Mouse (Mus musculus): Measurements from ENCODE around the gene Gm20662.
A peak's percentile ranks its signal among the peaks of the same experiment; 100 is the strongest.
"Not testable (repeated sequence)": the region's sequence is repeated elsewhere in the genome, so short reads cannot be mapped to it uniquely, and the experiment has no call there.

The Gm20662 gene

GRCm38 (mm10) chr9:108010385-108010784 is 14.2 kb downstream of the Gm20662 start:
- no peak for DNase-seq (ENCODE audit: low spot score in 2 of 2)

- not testable (repeated sequence) for DNase-seq (ENCODE audit: low spot score in 2 of 2)
Observed at GRCm38 (mm10) chr9:108013577-108013976, 17.4 kb downstream of the Gm20662 start.

DNA sequence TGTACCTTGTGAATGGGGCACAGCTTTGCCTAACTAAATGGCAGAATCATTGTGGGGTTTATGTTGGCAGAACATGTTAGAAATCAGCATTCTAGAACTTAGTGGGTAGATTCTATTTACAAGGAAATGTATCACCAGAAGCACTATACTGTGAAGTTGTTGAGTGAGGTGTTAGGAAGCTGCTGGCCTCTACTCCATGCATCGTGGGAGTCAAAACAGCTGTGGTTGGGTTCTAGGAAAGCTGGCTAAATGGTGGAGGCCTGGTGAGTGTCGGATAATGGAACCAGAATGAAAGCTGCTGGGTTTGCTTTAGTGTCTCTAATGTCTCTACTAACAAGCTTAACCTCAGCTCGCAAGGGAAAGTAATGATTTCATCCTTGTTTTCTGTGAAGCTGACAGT is 21.0 kb downstream of the Gm20662 start:
- no peak for DNase-seq (ENCODE audit: low spot score in 2 of 2)

- DNase-seq (ENCODE audit: low spot score in 2 of 2): no peak
Observed at GRCm38 (mm10) chr9:108020741-108021140, 24.6 kb downstream of the Gm20662 start.

- no peak for DNase-seq (ENCODE audit: low spot score in 2 of 2)
Observed at GRCm38 (mm10) chr9:108023216-108023615, 27.1 kb downstream of the Gm20662 start.

DNA sequence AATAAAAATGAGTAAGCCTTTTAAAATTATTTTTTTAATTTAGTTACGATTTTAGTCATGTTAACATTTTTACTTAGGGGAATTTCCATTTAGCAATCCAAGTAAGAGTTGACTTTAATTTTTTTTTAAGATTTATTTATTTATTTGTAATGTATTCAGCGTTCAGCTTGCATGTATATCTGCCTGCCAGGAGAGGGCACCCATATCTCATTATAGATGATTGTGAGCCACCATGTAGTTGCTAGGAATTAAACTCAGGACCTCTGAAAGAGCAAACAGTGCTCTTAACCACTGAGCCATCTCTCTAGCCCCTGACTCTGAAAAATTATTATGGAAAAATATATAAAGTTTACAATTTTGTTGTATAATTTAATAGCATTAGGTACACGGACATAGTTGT is 30.4 kb downstream of the Gm20662 start:
- DNase-seq (ENCODE audit: low spot score in 2 of 2): no peak

- no peak for DNase-seq (ENCODE audit: low spot score in 2 of 2)
Observed at GRCm38 (mm10) chr9:108027867-108028266, 31.7 kb downstream of the Gm20662 start.

- DNase-seq (ENCODE audit: low spot score in 2 of 2): no peak
Observed at GRCm38 (mm10) chr9:108032126-108032525, 36.0 kb downstream of the Gm20662 start.

DNA sequence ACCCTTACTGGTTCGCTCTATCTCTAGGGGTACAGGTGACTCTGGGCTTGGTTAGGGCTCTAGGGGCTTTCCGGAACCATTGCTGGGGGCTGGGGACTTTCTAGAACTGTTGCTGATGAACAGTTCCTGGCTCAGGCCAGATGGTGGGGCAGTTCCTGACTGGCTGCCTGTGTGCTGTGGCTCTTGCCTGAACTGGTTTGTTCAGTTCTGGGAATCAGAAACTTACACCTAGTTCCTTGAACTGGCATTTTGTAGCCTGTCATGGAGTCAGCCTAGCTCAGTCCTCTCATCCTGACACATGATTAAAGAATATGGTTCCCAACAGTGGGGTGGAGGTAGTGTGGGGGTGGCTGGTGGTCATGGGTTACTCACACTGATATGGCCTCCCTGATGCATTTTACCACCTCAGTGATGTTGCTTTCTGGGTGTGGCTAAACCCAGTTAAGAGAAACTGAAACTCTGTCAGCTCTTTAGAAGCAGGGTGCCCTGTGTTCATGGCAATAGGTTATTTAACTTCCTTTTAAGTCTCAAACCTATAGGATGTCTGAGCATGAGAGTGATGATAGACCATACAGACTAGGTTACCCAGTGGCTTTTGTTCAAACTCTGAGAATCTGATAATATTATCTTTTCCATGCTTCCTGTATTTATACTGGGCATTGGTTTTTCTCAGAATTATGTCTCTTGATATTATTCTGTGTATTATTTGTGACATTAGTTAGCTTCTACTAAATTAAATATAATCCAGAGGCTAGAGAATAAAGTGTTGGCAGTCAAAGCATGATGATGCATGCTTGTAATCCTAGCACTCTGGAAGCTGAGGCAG is 39.4 kb downstream of the Gm20662 start:
- no peak for DNase-seq (ENCODE audit: low spot score in 2 of 2)

DNA sequence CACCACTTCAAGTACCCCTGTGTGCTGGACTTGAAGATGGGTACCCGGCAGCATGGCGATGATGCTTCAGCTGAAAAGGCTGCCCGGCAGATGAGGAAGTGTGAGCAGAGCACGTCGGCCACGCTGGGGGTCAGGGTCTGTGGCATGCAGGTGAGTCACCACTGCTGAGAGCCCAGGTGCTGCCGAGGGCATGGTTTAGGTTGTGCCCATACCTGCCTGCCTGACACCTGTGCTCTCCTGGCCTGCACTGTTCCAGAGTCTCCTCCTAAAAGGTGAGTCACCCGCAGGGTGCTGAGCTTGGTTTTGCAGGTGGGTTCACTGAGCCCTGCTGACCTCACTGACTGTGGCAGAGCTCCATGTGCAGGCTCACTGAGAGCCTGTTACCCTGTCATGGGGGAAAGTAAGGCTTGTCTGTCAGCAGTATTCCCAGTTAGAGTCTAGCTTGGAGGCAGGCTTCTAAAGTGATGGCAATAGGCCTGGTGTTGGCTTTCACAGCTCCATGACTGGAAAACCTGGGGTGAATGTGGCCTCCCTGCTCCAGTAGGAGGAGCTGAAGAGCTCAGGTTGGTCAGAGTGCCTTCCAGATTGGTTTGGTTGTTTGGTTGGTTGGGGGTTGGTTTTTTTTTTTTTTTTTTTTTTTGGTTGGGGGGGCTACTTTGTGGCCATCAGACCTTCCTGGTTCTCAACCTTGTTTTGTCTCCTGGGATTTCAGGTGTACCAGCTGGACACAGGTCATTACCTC is 48.8 kb downstream of the Gm20662 start:
- DNase-seq (ENCODE audit: low spot score in 2 of 2): no peak

- DNase-seq (ENCODE audit: low spot score in 2 of 2): no peak
Observed at GRCm38 (mm10) chr9:108046582-108046981, 50.4 kb downstream of the Gm20662 start.

DNA sequence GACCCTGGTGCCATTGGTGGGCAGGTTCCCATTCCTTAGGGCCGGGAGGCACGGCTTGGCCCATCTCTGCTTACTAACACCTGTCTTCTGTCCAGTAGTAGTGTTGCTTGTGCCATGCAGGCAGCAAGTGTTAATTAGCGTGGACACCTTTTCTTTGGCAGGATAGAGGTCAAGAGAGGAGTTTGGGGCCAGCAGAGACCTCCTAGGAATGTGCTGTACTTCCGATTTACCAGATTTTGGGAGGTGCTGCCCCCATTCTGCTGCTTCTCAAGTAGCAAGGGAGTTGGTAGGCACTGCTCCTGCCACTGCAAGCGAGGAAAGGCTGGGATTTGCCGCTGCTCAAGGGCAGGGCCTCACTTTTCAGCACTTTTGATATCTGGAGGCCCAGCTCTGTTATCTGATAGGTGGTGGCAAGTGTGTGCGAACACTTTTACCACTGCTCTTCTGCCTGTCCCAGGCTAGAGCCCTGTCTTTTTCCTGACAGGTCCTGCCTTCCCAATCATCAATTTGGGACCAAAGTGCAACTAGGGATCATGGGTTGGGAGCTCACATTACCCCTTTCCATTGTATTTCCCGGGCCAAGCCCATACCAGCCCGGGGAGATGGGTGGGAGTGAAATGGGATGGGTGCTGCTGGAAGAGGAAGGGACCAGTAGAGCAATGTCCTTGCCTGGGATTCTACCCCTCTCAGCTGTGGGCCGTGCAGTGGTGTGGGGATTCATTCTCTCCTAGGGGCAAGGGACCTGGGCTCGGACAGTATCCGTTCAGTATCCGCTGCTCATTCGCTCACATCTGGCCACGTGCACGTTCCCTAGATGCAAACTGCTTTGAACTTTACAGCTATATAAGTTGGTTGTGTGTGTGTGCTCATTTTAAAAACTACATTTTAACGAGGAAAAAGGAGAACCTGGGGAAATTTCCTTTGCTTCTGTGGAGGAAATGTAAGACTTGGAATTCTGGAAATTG is 51.7 kb downstream of the Gm20662 start:
- DNase-seq (ENCODE audit: low spot score in 2 of 2): no peak

DNA sequence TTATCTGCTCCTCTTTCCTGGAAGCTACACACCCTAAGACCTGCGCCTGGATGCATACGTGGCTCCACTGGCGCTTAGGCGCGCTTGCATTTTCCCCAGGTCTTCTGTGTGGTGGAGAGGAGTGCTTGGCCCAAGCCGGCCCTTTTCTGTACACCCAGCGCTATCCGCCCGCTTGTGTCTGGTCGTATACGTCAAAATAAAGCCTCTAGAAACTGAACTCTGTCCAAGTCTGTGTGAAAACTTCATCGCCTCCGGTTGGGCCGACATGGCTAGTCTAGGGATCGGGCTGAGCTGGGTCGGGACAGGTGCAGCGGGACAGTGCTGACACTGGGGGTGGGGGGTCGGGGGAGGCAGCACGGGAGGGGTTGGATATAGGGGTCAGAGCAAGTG is 52.4 kb downstream of the Gm20662 start:
- DNase-seq (ENCODE audit: low spot score in 2 of 2): no peak

DNA sequence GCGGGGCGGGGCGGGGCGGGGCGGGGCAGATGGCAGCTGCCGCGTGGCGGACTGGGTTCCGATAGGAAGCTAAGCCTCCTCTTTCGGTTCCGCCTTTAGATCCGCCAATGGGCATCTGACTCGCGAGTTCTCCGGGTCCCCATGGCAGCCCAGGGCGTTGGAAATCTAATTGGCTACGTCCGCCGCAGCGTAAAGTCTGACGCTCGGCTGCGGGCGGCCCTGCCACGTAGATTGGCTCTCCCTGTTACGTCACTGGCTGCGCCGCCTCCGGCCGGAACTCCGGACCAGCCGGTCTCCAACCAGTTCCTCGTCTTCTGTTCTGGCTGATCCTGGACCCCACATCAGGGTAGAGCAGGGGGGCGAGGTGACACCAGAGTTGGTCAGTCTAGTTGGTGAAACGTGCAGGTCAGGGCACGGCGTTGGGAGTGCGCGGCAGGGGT is 52.9 kb downstream of the Gm20662 start, which contains the start of gene Gmppb:
Gmppb (plus strand) TSS at position 227 of the 440 bp plus-strand sequence.
- DNase-seq (ENCODE audit: low spot score in 2 of 2): peak; percentile 96

DNA sequence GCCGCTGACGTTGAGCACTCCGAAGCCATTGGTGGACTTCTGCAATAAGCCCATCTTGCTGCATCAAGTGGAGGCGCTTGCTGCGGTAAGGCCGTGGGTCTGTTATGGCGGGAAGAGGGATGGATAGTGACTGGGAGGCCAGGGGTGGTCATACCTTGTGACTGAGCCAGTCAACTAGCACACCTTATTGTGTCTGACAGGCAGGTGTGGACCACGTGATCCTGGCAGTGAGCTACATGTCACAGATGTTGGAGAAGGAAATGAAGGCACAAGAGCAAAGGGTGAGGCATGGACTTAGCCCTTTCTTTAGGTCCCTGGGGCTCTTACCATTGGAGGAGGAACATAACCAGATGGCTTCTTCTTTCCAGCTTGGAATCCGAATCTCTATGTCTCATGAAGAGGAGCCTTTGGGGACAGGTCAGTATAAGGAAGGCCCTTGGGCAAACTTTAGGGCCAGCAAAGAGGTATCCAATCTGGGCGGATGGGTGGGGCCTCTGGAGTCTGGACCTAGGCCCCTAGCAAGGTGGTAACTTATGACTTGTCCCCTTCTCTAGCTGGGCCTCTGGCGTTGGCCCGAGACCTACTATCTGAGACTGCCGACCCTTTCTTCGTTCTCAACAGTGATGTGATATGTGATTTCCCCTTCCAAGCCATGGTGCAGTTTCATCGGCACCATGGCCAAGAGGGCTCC is 53.6 kb downstream of the Gm20662 start:
- DNase-seq (ENCODE audit: low spot score in 2 of 2): no peak

DNA sequence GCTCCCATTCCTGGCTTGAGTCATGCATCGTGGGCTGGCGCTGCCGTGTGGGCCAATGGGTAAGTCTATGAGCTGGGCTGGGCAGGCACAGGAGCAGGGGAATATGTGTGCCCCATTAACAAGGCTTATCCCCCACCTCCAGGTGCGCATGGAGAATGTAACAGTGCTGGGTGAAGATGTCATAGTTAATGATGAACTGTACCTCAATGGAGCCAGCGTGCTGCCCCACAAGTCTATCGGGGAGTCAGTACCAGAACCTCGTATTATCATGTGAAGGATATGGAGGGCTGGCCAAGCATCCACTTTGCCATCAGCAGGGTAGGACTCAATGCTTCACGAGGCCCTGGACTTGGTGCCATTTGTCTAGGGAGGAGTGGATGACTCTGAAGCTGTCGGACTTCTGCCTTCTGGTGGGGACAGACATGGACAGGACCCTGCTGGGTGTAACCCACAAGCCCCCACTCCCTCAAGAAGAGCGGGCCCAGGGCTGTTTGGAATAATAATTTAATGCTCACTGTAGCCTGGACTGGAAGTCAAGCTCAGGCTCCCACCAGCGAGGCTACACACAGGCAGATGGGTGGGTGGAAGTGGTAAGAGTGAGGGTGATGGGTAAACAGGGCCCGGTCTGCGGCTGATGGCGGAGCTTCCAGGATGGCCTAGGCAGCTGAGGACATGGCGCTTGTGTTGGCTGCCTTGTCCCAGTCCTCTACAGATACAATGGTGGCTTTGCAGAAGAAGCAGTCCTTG is 55.2 kb downstream of the Gm20662 start:
- no peak for DNase-seq (ENCODE audit: low spot score in 2 of 2)

DNA sequence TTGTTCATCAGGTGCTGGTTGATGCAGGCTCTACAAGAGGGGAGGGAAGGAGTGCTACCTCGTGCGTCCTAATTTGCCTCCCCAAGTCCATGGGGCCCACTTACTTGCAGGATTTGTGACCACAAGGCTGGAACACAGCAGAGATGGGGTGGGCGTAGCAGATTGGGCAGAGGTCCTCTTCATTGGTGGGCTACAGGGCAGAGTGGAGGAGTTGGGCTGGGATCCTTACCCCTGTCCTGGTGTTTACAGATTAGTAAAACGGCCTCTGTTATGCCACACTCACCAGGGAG is 55.7 kb downstream of the Gm20662 start:
- no peak for DNase-seq (ENCODE audit: low spot score in 2 of 2)

DNA sequence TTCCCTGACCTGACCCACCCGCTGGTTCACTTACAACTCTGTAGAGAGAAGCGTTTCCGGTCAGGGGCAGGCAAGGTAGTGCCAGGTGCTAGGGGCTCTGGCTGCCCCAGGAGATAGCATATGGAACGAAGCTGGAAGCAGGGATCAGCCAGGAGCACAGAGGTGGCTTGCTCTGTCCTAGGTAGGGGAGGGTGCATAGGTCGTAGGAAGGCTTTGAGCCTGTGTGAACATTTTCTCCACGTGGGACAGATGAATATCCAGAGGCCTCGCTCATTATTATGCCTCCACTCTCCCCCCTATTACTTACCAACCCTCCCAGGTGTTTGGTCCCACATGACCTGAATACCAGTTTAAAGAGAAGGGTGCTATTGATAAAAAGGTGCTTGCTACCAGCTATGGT is 56.3 kb downstream of the Gm20662 start:
- no peak for DNase-seq (ENCODE audit: low spot score in 2 of 2)

GRCm38 (mm10) chr9:108052885-108053664 is 56.9 kb downstream of the Gm20662 start, which contains the start of gene Amigo3:
Gene Amigo3, plus strand, starts transcription at chr9:108053159.
- DNase-seq (ENCODE audit: low spot score in 2 of 2): peak; percentile 95 to 98
